Mouse (Mus musculus) stomach, embryonic 14.5 days (tissue): ENCODE measurements around the gene Khdrbs1. TPM values are rescaled to one million over a fixed set of nuclear protein-coding genes. Genes with fewer than 3 reads are reported as not detected.
"Not testable (repeated sequence)": the region's sequence is repeated elsewhere in the genome, so short reads cannot be mapped to it uniquely, and the experiment has no call there.

Experiments used
- ATAC-seq: fragments of 200-750 bp; cut with Nextera tagmentation; 2 replicates; pipeline ENCODE4 v1.8.0; 2017; ENCODE audit warnings: low read depth, moderate TSS enrichment; ENCODE audit not compliant: insufficient number of reproducible peaks, insufficient read depth, low FRiP score
- H3K27ac ChIP-seq: fragments of 300-500 bp; sonication (generic); 2 replicates; pipeline ENCODE4 v1.5.1; 2014; ENCODE audit warnings: mild to moderate bottlenecking, low read length, moderate library complexity, mixed read lengths
- H3K27me3 ChIP-seq: fragments of 300-500 bp; sonication (generic); 2 replicates; pipeline ENCODE4 v1.6.1; 2014; ENCODE audit warnings: low read length, control low read depth, mixed read lengths; ENCODE audit not compliant: control insufficient read depth, insufficient read depth
- H3K36me3 ChIP-seq: fragments of 300-500 bp; sonication (generic); 2 replicates; pipeline ENCODE4 v1.6.1; 2014; ENCODE audit warnings: mild to moderate bottlenecking, control low read depth, low read length, moderate library complexity, mixed read lengths; ENCODE audit not compliant: control insufficient read depth, insufficient read depth
- H3K4me1 ChIP-seq: fragments of 300-500 bp; sonication (generic); 2 replicates; pipeline ENCODE4 v1.6.1; 2014; ENCODE audit warnings: low read length, control low read depth, mixed read lengths; ENCODE audit not compliant: control insufficient read depth, insufficient read depth
- H3K4me2 ChIP-seq: fragments of 300-500 bp; sonication (generic); replicated peaks from 2 replicates; pipeline ENCODE4 v1.6.1; 2014; ENCODE audit warnings: low read depth, low read length, control low read depth
- H3K4me3 ChIP-seq: fragments of 300-500 bp; sonication (generic); 2 replicates; pipeline ENCODE4 v1.5.1; 2014; ENCODE audit warnings: low read depth, low read length, control low read depth
- H3K9ac ChIP-seq: fragments of 300-500 bp; sonication (generic); replicated peaks from 2 replicates; pipeline ENCODE4 v1.6.1; 2014; ENCODE audit warnings: low read depth, mild to moderate bottlenecking, control low read depth, low read length, moderate library complexity, mixed read lengths
- H3K9me3 ChIP-seq: fragments of 300-500 bp; sonication (generic); 2 replicates; pipeline ENCODE4 v1.6.1; 2016; ENCODE audit warnings: low read depth, low read length, control low read depth; ENCODE audit not compliant: control insufficient read depth
- WGBS: fragments of 180-500 bp; shearing (Covaris S2); extraction: QIAGEN DNeasy Blood & Tissue Kit; methylation state at CpG from one replicate; pipeline ENCODE4 v1.1.7; 2014; 5-methylcytosine and 5-hydroxymethylcytosine counted together
- polyA plus RNA-seq: library from polyadenylated mRNA; unstranded; fragments of >200 nt; fragmentation: Nextera tagmentation; extraction: Ambion mirVana; gene quantifications from 2 replicates; pipeline ENCODE4 v1.2.1, GENCODE M21; 2014

Gene Khdrbs1
- polyA plus RNA-seq, 1 experiment from 2014 or later = 95.5 TPM

- H3K4me1 ChIP-seq = peaks cover 18% of the 10 kb centered on the region
- peak overlapping the region; percentile 98 for H3K27ac ChIP-seq
- under 1% methylated on average over 59 of the region's 62 CpGs for WGBS
- H3K27me3 ChIP-seq = no peaks in the 10 kb centered on the region
- ATAC-seq = no peak
- H3K4me2 ChIP-seq = peak overlapping the region; percentile 68
- H3K4me3 ChIP-seq = peak overlapping the region; percentile 100
- H3K9ac ChIP-seq = peak overlapping the region; percentile 99
- no peaks in the 10 kb centered on the region for H3K9me3 ChIP-seq
- no peaks in the 10 kb centered on the region; the same call in 1 of the 2 replicates for H3K36me3 ChIP-seq
Observed at GRCm38 (mm10) chr4:129741251-129741973, 691 bp downstream of the Khdrbs1 start.

- H3K27ac ChIP-seq = no peak overlapping the region
- H3K27me3 ChIP-seq = no peaks in the 10 kb centered on the region
- H3K9ac ChIP-seq = no peak overlapping the region
- no peak overlapping the region; the same call in 1 of the 2 replicates for H3K4me2 ChIP-seq
- no peak overlapping the region; the same call in 1 of the 2 replicates for H3K4me3 ChIP-seq
- ATAC-seq = no peak
- peaks cover 18% of the 10 kb centered on the region for H3K4me1 ChIP-seq
- H3K9me3 ChIP-seq = no peaks in the 10 kb centered on the region
- H3K36me3 ChIP-seq = no peaks in the 10 kb centered on the region; the same call in 1 of the 2 replicates
- 65% methylated on average over 4 of the region's 4 CpGs for WGBS
Observed at GRCm38 (mm10) chr4:129739111-129739645, 2.9 kb downstream of the Khdrbs1 start.

- peaks cover 16% of the 10 kb centered on the region for H3K4me1 ChIP-seq
- no peaks in the 10 kb centered on the region for H3K9me3 ChIP-seq
- H3K27me3 ChIP-seq = no peaks in the 10 kb centered on the region
- no peak overlapping the region for H3K4me2 ChIP-seq
- WGBS = 75% methylated on average over 1 of the region's 1 CpGs
- no peak overlapping the region for H3K4me3 ChIP-seq
- peaks cover 4% of the 10 kb centered on the region; the same call in 1 of the 2 replicates for H3K36me3 ChIP-seq
- ATAC-seq = no peak
- H3K27ac ChIP-seq = no peak overlapping the region
- no peak overlapping the region for H3K9ac ChIP-seq
Observed at GRCm38 (mm10) chr4:129736173-129736572, 5.9 kb downstream of the Khdrbs1 start.

GRCm38 (mm10) chr4:129735485-129735884 is 6.6 kb downstream of the Khdrbs1 start:
- H3K4me3 ChIP-seq, H3K9ac ChIP-seq, ATAC-seq, H3K36me3 ChIP-seq, H3K4me2 ChIP-seq, H3K27ac ChIP-seq, H3K9me3 ChIP-seq, H3K27me3 ChIP-seq: not testable (repeated sequence)
- 96% methylated on average over 3 of the region's 4 CpGs for WGBS
- H3K4me1 ChIP-seq = peaks cover 16% of the 10 kb centered on the region

- no peak for ATAC-seq
- no peaks in the 10 kb centered on the region for H3K27me3 ChIP-seq
- H3K4me3 ChIP-seq = no peak overlapping the region
- no peak overlapping the region for H3K27ac ChIP-seq
- no peak overlapping the region for H3K4me2 ChIP-seq
- peaks cover 34% of the 10 kb centered on the region for H3K36me3 ChIP-seq
- 0 out of 2 replicates have a peak, but pooled peaks cover 3% of the 10 kb centered on the region for H3K4me1 ChIP-seq
- no peaks in the 10 kb centered on the region for H3K9me3 ChIP-seq
- WGBS = 89% methylated on average over 5 of the region's 5 CpGs
- H3K9ac ChIP-seq = no peak overlapping the region
Observed at GRCm38 (mm10) chr4:129731423-129731822, 10.7 kb downstream of the Khdrbs1 start.

- Histone ChIP-seq H3K4me1 (no peaks in the 10 kb centered on the region), H3K4me2 (no peak overlapping the region), H3K27me3 (no peaks in the 10 kb centered on the region), H3K9me3 (no peaks in the 10 kb centered on the region), H3K36me3 (peaks cover 83% of the 10 kb centered on the region), H3K4me3 (no peak overlapping the region), H3K9ac (no peak overlapping the region), H3K27ac (no peak overlapping the region)
- 90% methylated on average over 9 of the region's 9 CpGs for WGBS
- no peak for ATAC-seq
Observed at GRCm38 (mm10) chr4:129716310-129716709, 25.8 kb downstream of the Khdrbs1 start.

- no peak for ATAC-seq
- no peaks in the 10 kb centered on the region for H3K4me1 ChIP-seq
- no peak overlapping the region for H3K27ac ChIP-seq
- no peak overlapping the region for H3K4me3 ChIP-seq
- H3K9me3 ChIP-seq = no peaks in the 10 kb centered on the region
- 81% methylated on average over 8 of the region's 8 CpGs for WGBS
- H3K27me3 ChIP-seq = no peaks in the 10 kb centered on the region
- peaks cover 79% of the 10 kb centered on the region for H3K36me3 ChIP-seq
- no peak overlapping the region for H3K9ac ChIP-seq
- no peak overlapping the region for H3K4me2 ChIP-seq
Observed at GRCm38 (mm10) chr4:129709486-129710129, 32.5 kb downstream of the Khdrbs1 start.

GRCm38 (mm10) chr4:129706750-129707149 is 35.4 kb downstream of the Khdrbs1 start:
- Histone ChIP-seq H3K9ac (no peak overlapping the region), H3K9me3 (no peaks in the 10 kb centered on the region), H3K36me3 (peaks cover 72% of the 10 kb centered on the region), H3K4me3 (no peak overlapping the region), H3K27ac (no peak overlapping the region), H3K4me1 (peaks cover 18% of the 10 kb centered on the region), H3K4me2 (no peak overlapping the region), H3K27me3 (no peaks in the 10 kb centered on the region)
- WGBS = 81% methylated on average over 3 of the region's 3 CpGs
- ATAC-seq = no peak
